Mouse (Mus musculus) liver, embryonic 11.5 days (tissue): Measurements from ENCODE around the gene Iqcd. TPM values are rescaled to one million over a fixed set of nuclear protein-coding genes. Genes with fewer than 3 reads are reported as not detected.

ENCODE experiments used
- ATAC-seq: fragments of 200-750 bp; cut with Nextera tagmentation; replicated peaks from 2 replicates; pipeline ENCODE4 v1.8.0; 2017; ENCODE audit warnings: moderate number of reproducible peaks, mild to moderate bottlenecking, moderate TSS enrichment, moderate library complexity; ENCODE audit not compliant: low FRiP score
- DNase-seq: peaks from one replicate; pipeline ENCODE4 v3.0.0-alpha.2; 2017; ENCODE audit warnings: low spot score
- H3K27ac ChIP-seq: fragments of 300-500 bp; sonication (generic); 2 replicates; pipeline ENCODE4 v1.5.1; 2014; ENCODE audit warnings: mild to moderate bottlenecking, low read depth, low read length, control low read depth
- H3K27me3 ChIP-seq: fragments of 300-500 bp; sonication (generic); replicated peaks from 2 replicates; pipeline ENCODE4 v1.6.1; 2014; ENCODE audit warnings: low read length, mixed read lengths; ENCODE audit not compliant: control insufficient read depth, insufficient read depth
- H3K36me3 ChIP-seq: fragments of 300-500 bp; sonication (generic); 2 replicates; pipeline ENCODE4 v1.6.1; 2014; ENCODE audit warnings: mild to moderate bottlenecking, low read length, moderate library complexity, mixed read lengths; ENCODE audit not compliant: control insufficient read depth, insufficient read depth
- H3K4me1 ChIP-seq: fragments of 300-500 bp; sonication (generic); replicated peaks from 2 replicates; pipeline ENCODE4 v1.6.1; 2014; ENCODE audit warnings: low read length, mixed read lengths; ENCODE audit not compliant: control insufficient read depth, insufficient read depth
- H3K4me2 ChIP-seq: fragments of 300-500 bp; sonication (generic); 2 replicates; pipeline ENCODE4 v1.6.1; 2014; ENCODE audit warnings: mild to moderate bottlenecking, control low read depth, moderate library complexity
- H3K4me3 ChIP-seq: fragments of 300-500 bp; sonication (generic); 2 replicates; pipeline ENCODE4 v1.5.1; 2014; ENCODE audit warnings: low read depth, low read length, control low read depth
- H3K9ac ChIP-seq: fragments of 300-500 bp; sonication (generic); 2 replicates; pipeline ENCODE4 v1.6.1; 2014; ENCODE audit warnings: low read depth, low read length, control low read depth
- H3K9me3 ChIP-seq: fragments of 300-500 bp; sonication (generic); 2 replicates; pipeline ENCODE4 v1.6.1; 2016; ENCODE audit warnings: low read length, inconsistent platforms, mixed read lengths; ENCODE audit not compliant: control insufficient read depth
- WGBS: fragments of 180-500 bp; shearing (Covaris S2); extraction: QIAGEN DNeasy Blood & Tissue Kit; methylation state at CpG from one replicate; pipeline ENCODE4 v1.1.7; 2014; 5-methylcytosine and 5-hydroxymethylcytosine counted together
- polyA plus RNA-seq: library from polyadenylated mRNA; unstranded; fragments of >200 nt; fragmentation: Nextera tagmentation; extraction: Ambion mirVana; gene quantifications from 2 replicates; pipeline ENCODE4 v1.2.1, GENCODE M21; 2014

Gene Iqcd
- polyA plus RNA-seq, 1 experiment from 2014 or later = 1.5 TPM

GRCm38 (mm10) chr5:120612442-120612821 lies 23.6 kb downstream of the Iqcd start, which contains the start of the genes Rita1 and Ddx54:
Gene Rita1, minus strand, starts transcription at chr5:120612589.
Gene Ddx54, plus strand, starts transcription at chr5:120612739.
- WGBS = under 1% methylated on average over 22 of the region's 22 CpGs
- peak within 1 kb of the TSS; percentile 10 for H3K27ac ChIP-seq

GRCm38 (mm10) chr5:120612822-120613604 lies 24.2 kb downstream of the Iqcd start:
- peaks cover 28% of the 10 kb centered on the region; the same call in 1 of the 2 replicates for H3K36me3 ChIP-seq
- WGBS = under 1% methylated on average over 69 of the region's 69 CpGs
- peak overlapping the region; percentile 86 for H3K4me2 ChIP-seq
- H3K9me3 ChIP-seq = peaks cover 4% of the 10 kb centered on the region; the same call in 1 of the 2 replicates
- peaks cover 10% of the 10 kb centered on the region for H3K4me1 ChIP-seq
- peak overlapping the region; percentile 10; the same call in 1 of the 2 replicates for H3K27ac ChIP-seq
- ATAC-seq = peak; percentile 89
- H3K27me3 ChIP-seq = no peaks in the 10 kb centered on the region
- peak overlapping the region; percentile 82 for H3K4me3 ChIP-seq
- peak; percentile 99 for DNase-seq
- peak overlapping the region; percentile 79 for H3K9ac ChIP-seq

More at GRCm38 (mm10) chr5:120612442-120612821, 23.6 kb downstream of the Iqcd start, which contains the start of the genes Rita1 and Ddx54:
- H3K9ac ChIP-seq = peak within 1 kb of the TSS; percentile 79
- H3K4me2 ChIP-seq = peak within 1 kb of the TSS; percentile 86
- peak within 1 kb of the TSS; percentile 82 for H3K4me3 ChIP-seq
- H3K9me3 ChIP-seq = peaks cover 4% of the 10 kb centered on the region; the same call in 1 of the 2 replicates
- H3K27me3 ChIP-seq = no peaks in the 10 kb centered on the region
- H3K4me1 ChIP-seq = peaks cover 10% of the 10 kb centered on the region
- DNase-seq = peak; percentile 98
- peaks cover 24% of the 10 kb centered on the region; the same call in 1 of the 2 replicates for H3K36me3 ChIP-seq
- ATAC-seq = peak; percentile 81

GRCm38 (mm10) chr5:120615903-120616302 lies 27.1 kb downstream of the Iqcd start:
- Histone ChIP-seq H3K27ac (no peak overlapping the region), H3K9me3 (peaks cover 4% of the 10 kb centered on the region; the same call in 1 of the 2 replicates), H3K4me1 (peaks cover 10% of the 10 kb centered on the region), H3K27me3 (no peaks in the 10 kb centered on the region), H3K9ac (no peak overlapping the region), H3K36me3 (peaks cover 47% of the 10 kb centered on the region), H3K4me2 (no peak overlapping the region), H3K4me3 (no peak overlapping the region)
- ATAC-seq (no peak), DNase-seq (no peak)
- 96% methylated on average over 4 of the region's 4 CpGs for WGBS

- H3K9me3 ChIP-seq = peaks cover 4% of the 10 kb centered on the region; the same call in 1 of the 2 replicates
- no peak overlapping the region for H3K27ac ChIP-seq
- no peak for DNase-seq
- H3K27me3 ChIP-seq = no peaks in the 10 kb centered on the region
- no peak overlapping the region for H3K9ac ChIP-seq
- peaks cover 60% of the 10 kb centered on the region for H3K36me3 ChIP-seq
- H3K4me1 ChIP-seq = peaks cover 4% of the 10 kb centered on the region
- ATAC-seq = no peak
- H3K4me2 ChIP-seq = no peak overlapping the region
- WGBS = 88% methylated on average over 12 of the region's 12 CpGs
- H3K4me3 ChIP-seq = no peak overlapping the region
Observed at GRCm38 (mm10) chr5:120618778-120619177, 30.0 kb downstream of the Iqcd start.

GRCm38 (mm10) chr5:120619201-120619600 lies 30.4 kb downstream of the Iqcd start:
- H3K27me3 ChIP-seq = no peaks in the 10 kb centered on the region
- 25% methylated on average over 5 of the region's 5 CpGs for WGBS

GRCm38 (mm10) chr5:120620375-120621077 lies 31.7 kb downstream of the Iqcd start:
- peak; percentile 46 for ATAC-seq
- no peak overlapping the region for H3K27ac ChIP-seq
- no peak overlapping the region for H3K9ac ChIP-seq
- H3K27me3 ChIP-seq = no peaks in the 10 kb centered on the region
- H3K4me3 ChIP-seq = no peak overlapping the region
- H3K4me2 ChIP-seq = no peak overlapping the region
- H3K4me1 ChIP-seq = no peaks in the 10 kb centered on the region
- H3K36me3 ChIP-seq = peaks cover 65% of the 10 kb centered on the region
- DNase-seq = peak; percentile 81
- WGBS = 66% methylated on average over 18 of the region's 18 CpGs
- H3K9me3 ChIP-seq = peaks cover 4% of the 10 kb centered on the region; the same call in 1 of the 2 replicates

More at GRCm38 (mm10) chr5:120619201-120619600, 30.4 kb downstream of the Iqcd start:
- Histone ChIP-seq H3K4me2 (no peak overlapping the region), H3K9me3 (peaks cover 4% of the 10 kb centered on the region; the same call in 1 of the 2 replicates), H3K4me1 (no peaks in the 10 kb centered on the region), H3K36me3 (peaks cover 63% of the 10 kb centered on the region), H3K4me3 (no peak overlapping the region), H3K27ac (no peak overlapping the region), H3K9ac (no peak overlapping the region)
- no peak for DNase-seq
- ATAC-seq = no peak

GRCm38 (mm10) chr5:120621078-120621765 lies 32.4 kb downstream of the Iqcd start:
- no peak for DNase-seq
- Histone ChIP-seq H3K4me3 (no peak overlapping the region), H3K36me3 (peaks cover 66% of the 10 kb centered on the region), H3K27me3 (no peaks in the 10 kb centered on the region), H3K9me3 (no peaks in the 10 kb centered on the region), H3K27ac (no peak overlapping the region), H3K4me1 (no peaks in the 10 kb centered on the region), H3K9ac (no peak overlapping the region), H3K4me2 (no peak overlapping the region)
- ATAC-seq = no peak
- 87% methylated on average over 23 of the region's 23 CpGs for WGBS

- WGBS = 92% methylated on average over 10 of the region's 10 CpGs
- Histone ChIP-seq H3K9ac (no peak overlapping the region), H3K36me3 (peaks cover 66% of the 10 kb centered on the region), H3K9me3 (no peaks in the 10 kb centered on the region), H3K27ac (no peak overlapping the region), H3K27me3 (no peaks in the 10 kb centered on the region), H3K4me2 (no peak overlapping the region), H3K4me3 (no peak overlapping the region), H3K4me1 (no peaks in the 10 kb centered on the region)
- ATAC-seq (no peak), DNase-seq (no peak)
Observed at GRCm38 (mm10) chr5:120621846-120622197, 33.0 kb downstream of the Iqcd start.
